10 mouse cellular contexts compared by ENCODE assay signal in genomic region chr3:137293174-137293591, GRCm38 (mm10). TPM values are rescaled to one million over a fixed set of nuclear protein-coding genes. Genes with fewer than 3 reads are reported as not detected.
A peak's percentile ranks its signal among the peaks of the same experiment; 100 is the strongest.
DNase-seq lines count a peak whose midpoint lies in the region; ATAC-seq lines count a peak whose summit lies in the region.
"Had no signal": no experiment of that assay in that cellular context is flagged by ENCODE, and none has a peak within 500 bp of the region (broad histone marks: within the 10 kb centered on the region; RNA-seq: fewer than 3 reads in every experiment).

No protein-coding gene starts in this region.

- no peaks in the 10 kb centered on the region for H3K36me3 ChIP-seq in liver, embryonic 13.5 days

- intact Hi-C loops in heart, postnatal 10 days (cut with DNase I): no loop called here

- no peak overlapping the region for H3K9ac ChIP-seq in liver, embryonic 13.5 days
- H3K9ac ChIP-seq: liver, embryonic 14.5 days had no signal

- DNase-seq in adrenal gland, postnatal 10 days: peak; percentile 3
- no peak for DNase-seq in adrenal gland, postnatal 14 days
- DNase-seq in NIH3T3 (ENCODE audit: low read depth): peak; percentile 68
- peak; percentile 54 to 56 for DNase-seq in heart, postnatal 10 days
- DNase-seq in liver, embryonic 13.5 days: no peak
- DNase-seq in frontal cortex, adult 2 months (ENCODE audit: extremely low spot score in 1 of 2, low spot score in 1 of 2): no peak
- no peak for DNase-seq in ovary, postnatal 10 days (ENCODE audit: low spot score)
- DNase-seq in cerebellum, adult 11-12 months: no peak

- no peaks in the 10 kb centered on the region for H3K27me3 ChIP-seq in liver, embryonic 13.5 days

- no peak overlapping the region for H3K4me3 ChIP-seq in liver, embryonic 13.5 days (replicated peaks)

- H3K4me1 ChIP-seq in liver, embryonic 13.5 days (replicated peaks): no peaks in the 10 kb centered on the region

- 12% methylated on average over 6 of the region's 6 CpGs for WGBS in liver, embryonic 13.5 days (ENCODE audit: insufficient replicate concordance)

- no peak for ATAC-seq in liver, embryonic 13.5 days (ENCODE audit: low read depth)
- ATAC-seq: forebrain, embryonic 14.5 days had no signal

- H3K27ac ChIP-seq in liver, embryonic 13.5 days: no peak overlapping the region
- H3K27ac ChIP-seq: liver, embryonic 14.5 days had no signal

- peak overlapping the region; percentile 19; the same call in 1 of the 2 replicates for H3K4me2 ChIP-seq in liver, embryonic 13.5 days

- H3K9me3 ChIP-seq in liver, embryonic 13.5 days (replicated peaks): no peaks in the 10 kb centered on the region

RNA-seq across cellular contexts. Expression of gene Emcn, which starts 47.7 kb away (rescaled TPM):
- 10 to 100 TPM; 75.9 to 78.0 TPM for total RNA-seq in adrenal gland, postnatal 10 days (2021)
- 79.1 and 93.9 TPM in 2 replicates for total RNA-seq in adrenal gland, postnatal 14 days (2021)
- 10 to 100 TPM; 57.7 to 74.5 TPM for total RNA-seq in heart, postnatal 10 days (2021)
- 2.6 and 2.8 TPM in 2 replicates for polyA plus RNA-seq in liver, embryonic 13.5 days (2015; fragmentation: Nextera tagmentation; extraction: Ambion mirVana)
- 10.8 and 15.7 TPM in 2 replicates for polyA plus RNA-seq in frontal cortex, adult 2 months (2012; rRNA removed)

Comparison
In these comparisons a context has a peak if more than half of its experiments do, and no peak if none do; other contexts are left out.
1. DNase-seq: peak in adrenal gland, postnatal 10 days (single experiment), NIH3T3 (single experiment) and heart, postnatal 10 days (2 of 2); none in adrenal gland, postnatal 14 days (single experiment), liver, embryonic 13.5 days (single experiment), frontal cortex, adult 2 months (0 of 2), ovary, postnatal 10 days (single experiment) and cerebellum, adult 11-12 months (single experiment).